Mouse (Mus musculus) embryonic facial prominence, embryonic 15.5 days (tissue): ENCODE measurements around the gene Cbx4. TPM values are rescaled to one million over a fixed set of nuclear protein-coding genes. Genes with fewer than 3 reads are reported as not detected.
A peak's percentile ranks its signal among the peaks of the same experiment; 100 is the strongest.

Experiments
- ATAC-seq: fragments of 200-750 bp; cut with Nextera tagmentation; 2 replicates; pipeline ENCODE4 v1.8.0; 2017; ENCODE audit warnings: low read depth, moderate TSS enrichment; ENCODE audit not compliant: insufficient number of reproducible peaks, low FRiP score, low TSS enrichment
- H3K27ac ChIP-seq: fragments of 300-500 bp; sonication (generic); replicated peaks from 2 replicates; pipeline ENCODE4 v1.5.1; 2015; ENCODE audit warnings: mild to moderate bottlenecking, inconsistent platforms
- H3K27me3 ChIP-seq: fragments of 300-500 bp; sonication (generic); 2 replicates; pipeline ENCODE4 v1.6.1; 2015; ENCODE audit warnings: inconsistent platforms
- H3K36me3 ChIP-seq: fragments of 300-500 bp; sonication (generic); 2 replicates; pipeline ENCODE4 v1.6.1; 2015; ENCODE audit warnings: mild to moderate bottlenecking, inconsistent platforms
- H3K4me1 ChIP-seq: fragments of 300-500 bp; sonication (generic); 2 replicates; pipeline ENCODE4 v1.6.1; 2015; ENCODE audit warnings: inconsistent platforms
- H3K4me2 ChIP-seq: fragments of 300-500 bp; sonication (generic); replicated peaks from 2 replicates; pipeline ENCODE4 v1.6.1; 2015; ENCODE audit warnings: mild to moderate bottlenecking, inconsistent platforms
- H3K4me3 ChIP-seq: fragments of 300-500 bp; sonication (generic); replicated peaks from 2 replicates; pipeline ENCODE4 v1.5.1; 2015; ENCODE audit warnings: mild to moderate bottlenecking, inconsistent platforms
- H3K9ac ChIP-seq: fragments of 300-500 bp; sonication (generic); 2 replicates; pipeline ENCODE4 v1.6.1; 2015; ENCODE audit warnings: inconsistent platforms
- H3K9me3 ChIP-seq: fragments of 300-500 bp; sonication (generic); replicated peaks from 2 replicates; pipeline ENCODE4 v1.6.1; 2016; ENCODE audit warnings: inconsistent platforms
- WGBS: fragments of 180-500 bp; shearing (Covaris S2); methylation state at CpG from one replicate; pipeline ENCODE4 v1.1.7; 2015; 5-methylcytosine and 5-hydroxymethylcytosine counted together
- polyA plus RNA-seq: library from polyadenylated mRNA; unstranded; fragments of >200 nt; fragmentation: Nextera tagmentation; extraction: Ambion mirVana; gene quantifications from 2 replicates; pipeline ENCODE4 v1.2.1, GENCODE M21; 2015

Cbx4 gene
- polyA plus RNA-seq, 1 experiment from 2014 or later: 21.4 TPM

DNA sequence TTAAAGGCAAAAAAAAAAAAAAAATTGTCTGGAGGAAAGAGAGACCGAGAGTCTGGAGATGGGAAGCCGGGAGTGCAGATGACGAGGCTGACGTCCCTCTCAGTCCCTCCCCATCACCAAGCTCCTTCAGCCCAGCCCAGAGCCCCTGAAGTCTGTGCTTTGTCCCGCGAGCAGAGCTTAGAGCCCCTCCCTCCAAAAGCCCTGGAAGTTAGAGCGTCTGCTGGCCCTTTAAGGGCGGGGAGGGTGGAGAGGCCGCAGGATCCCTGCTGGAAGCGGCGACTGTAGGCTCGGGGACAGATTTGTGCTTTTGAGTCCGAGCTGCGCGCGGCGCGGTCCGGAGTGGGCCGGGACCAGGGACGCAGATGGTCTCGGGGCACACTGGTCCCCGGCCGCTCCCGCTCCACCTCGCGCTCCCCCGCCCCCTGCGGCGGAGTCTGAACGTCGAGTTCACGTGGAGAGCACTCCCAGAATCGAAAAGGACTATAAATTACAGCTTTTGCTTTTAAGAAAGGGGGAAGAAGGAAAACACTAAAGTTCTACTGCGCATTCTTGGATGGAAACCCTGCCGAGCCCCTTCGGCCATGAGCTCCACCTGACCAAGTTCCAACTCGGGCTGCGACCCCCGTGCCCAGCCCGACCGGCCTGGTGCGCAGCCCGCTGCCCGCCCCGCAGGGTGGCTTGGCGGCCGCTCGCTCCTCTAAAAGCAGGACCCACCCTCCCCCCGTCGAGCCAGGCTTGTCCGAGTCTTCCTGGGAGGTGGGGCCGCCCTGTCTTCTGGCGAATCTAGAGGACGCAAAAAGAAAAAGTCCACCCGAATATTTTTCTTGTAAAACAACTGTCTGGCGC lies 48.9 kb downstream of the Cbx4 start:
- Histone ChIP-seq H3K4me1 (peaks cover 71% of the 10 kb centered on the region), H3K27me3 (peaks cover 55% of the 10 kb centered on the region), H3K9ac (peak overlapping the region; percentile 35), H3K36me3 (peaks cover 8% of the 10 kb centered on the region), H3K27ac (0 out of 2 replicates have a peak overlapping the region, but pooled peaks have one; percentile 17), H3K4me3 (peak overlapping the region; percentile 41), H3K4me2 (peak overlapping the region; percentile 78), H3K9me3 (no peaks in the 10 kb centered on the region)
- no peak for ATAC-seq
- WGBS: 5% methylated on average over 57 of the region's 57 CpGs

DNA sequence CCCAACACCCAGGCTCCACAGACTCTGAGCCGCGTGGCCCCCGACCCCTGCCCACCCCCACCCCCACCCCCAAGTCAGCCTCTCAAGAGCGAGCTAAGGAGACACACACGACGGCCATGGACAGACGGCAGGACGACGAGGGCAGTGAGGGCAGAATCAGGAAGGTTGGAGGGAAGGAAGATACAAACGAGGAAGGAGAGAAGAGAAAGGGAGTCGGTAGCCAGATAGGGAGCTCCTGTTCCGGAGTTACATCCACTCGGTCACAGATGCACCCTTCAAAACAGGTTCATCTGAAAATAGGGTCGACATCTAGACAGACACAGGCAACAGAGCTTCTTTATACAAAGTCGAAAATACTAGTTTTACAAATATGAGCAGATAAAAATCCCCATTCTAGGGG lies 49.6 kb downstream of the Cbx4 start:
- Histone ChIP-seq H3K4me1 (peaks cover 64% of the 10 kb centered on the region), H3K27me3 (peaks cover 48% of the 10 kb centered on the region), H3K4me2 (peak overlapping the region; percentile 78), H3K9ac (no peak overlapping the region), H3K27ac (no peak overlapping the region), H3K36me3 (peaks cover 8% of the 10 kb centered on the region), H3K4me3 (no peak overlapping the region), H3K9me3 (no peaks in the 10 kb centered on the region)
- ATAC-seq: no peak
- 10% methylated on average over 15 of the region's 15 CpGs for WGBS

DNA sequence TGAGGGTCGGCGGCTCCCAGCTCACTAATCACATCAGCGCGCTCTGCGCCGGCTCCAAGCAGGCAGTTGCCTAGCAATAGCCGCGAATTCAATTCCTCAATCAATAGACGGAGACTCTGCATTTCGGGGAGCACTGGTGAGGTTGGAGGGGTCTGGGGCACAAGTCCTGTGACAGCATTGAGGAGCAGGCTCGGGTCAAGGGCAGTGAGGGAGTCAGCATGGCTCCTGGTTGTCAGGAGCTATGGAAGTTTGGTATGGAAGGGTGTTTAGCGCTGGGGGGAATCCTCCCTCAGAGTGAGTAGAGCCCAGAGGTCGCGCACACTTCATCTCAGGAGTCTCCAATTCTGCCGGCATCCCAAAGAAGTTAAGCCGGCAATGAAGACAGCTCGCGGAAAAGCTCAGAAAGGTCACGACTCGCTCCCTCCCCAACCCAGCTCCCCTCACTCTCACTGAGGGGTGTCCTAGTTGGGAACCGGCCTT lies 50.3 kb downstream of the Cbx4 start:
- H3K36me3 ChIP-seq: peaks cover 10% of the 10 kb centered on the region
- H3K4me2 ChIP-seq: no peak overlapping the region
- no peaks in the 10 kb centered on the region for H3K9me3 ChIP-seq
- WGBS: 18% methylated on average over 21 of the region's 21 CpGs
- no peak overlapping the region for H3K4me3 ChIP-seq
- H3K9ac ChIP-seq: no peak overlapping the region
- peaks cover 46% of the 10 kb centered on the region for H3K27me3 ChIP-seq
- no peak overlapping the region for H3K27ac ChIP-seq
- no peak for ATAC-seq
- H3K4me1 ChIP-seq: peaks cover 61% of the 10 kb centered on the region

DNA sequence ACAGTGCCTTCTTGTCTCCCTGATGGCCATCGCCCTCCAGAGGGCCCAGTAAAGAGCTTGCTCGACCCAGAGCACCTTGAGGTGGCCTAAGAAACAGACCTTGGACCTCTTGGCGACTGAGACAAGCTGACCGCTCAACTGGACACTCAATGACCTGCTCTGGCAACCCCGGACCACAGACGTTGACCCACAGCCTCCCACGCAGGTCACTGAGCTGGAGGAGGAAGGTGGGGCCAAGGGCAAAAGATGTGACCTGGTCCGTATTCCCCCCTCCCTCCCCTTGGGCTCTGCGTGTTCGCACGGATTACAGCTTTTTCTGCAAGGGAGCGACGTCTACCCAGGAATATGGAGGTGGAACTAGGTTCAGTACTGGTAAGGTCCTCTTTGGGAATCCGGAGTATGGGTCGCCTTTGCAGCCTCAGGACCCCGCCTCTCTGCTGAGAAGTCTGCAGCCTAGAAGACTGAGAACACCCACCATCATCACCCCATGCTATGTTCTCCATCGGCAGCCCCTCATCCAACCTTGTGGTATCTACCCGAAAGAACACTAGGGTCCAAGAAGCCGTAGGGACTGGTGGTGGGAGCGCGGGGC lies 50.8 kb downstream of the Cbx4 start:
- Histone ChIP-seq H3K9me3 (no peaks in the 10 kb centered on the region), H3K4me3 (0 out of 2 replicates have a peak overlapping the region, but pooled peaks have one; percentile 32), H3K27me3 (peaks cover 46% of the 10 kb centered on the region), H3K9ac (no peak overlapping the region), H3K4me1 (peaks cover 58% of the 10 kb centered on the region), H3K4me2 (peak overlapping the region; percentile 58), H3K36me3 (peaks cover 15% of the 10 kb centered on the region), H3K27ac (no peak overlapping the region)
- no peak for ATAC-seq
- WGBS: 6% methylated on average over 21 of the region's 21 CpGs

DNA sequence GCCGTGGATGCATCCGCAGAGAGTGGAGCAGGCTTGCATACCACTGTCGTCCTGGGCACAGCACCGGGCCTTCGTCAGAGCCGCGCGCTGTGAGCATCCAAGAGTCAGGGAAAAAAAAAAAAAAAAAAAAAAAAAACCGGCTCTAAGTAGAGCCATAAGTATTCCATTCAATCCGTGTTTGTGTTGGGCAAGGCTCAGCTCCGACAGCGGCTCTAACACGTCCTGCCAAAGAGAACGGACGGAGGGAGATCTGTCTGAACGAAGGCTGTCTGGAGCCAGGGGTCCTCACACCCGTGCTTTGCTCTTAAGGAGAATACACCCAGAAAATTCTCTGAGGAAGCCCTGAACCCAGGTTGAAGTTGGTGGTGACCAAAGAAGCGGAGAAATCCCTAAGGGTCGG lies 51.4 kb downstream of the Cbx4 start:
- Histone ChIP-seq H3K36me3 (peaks cover 20% of the 10 kb centered on the region), H3K27ac (no peak overlapping the region), H3K9me3 (no peaks in the 10 kb centered on the region), H3K4me2 (peak overlapping the region; percentile 58), H3K27me3 (peaks cover 46% of the 10 kb centered on the region), H3K4me1 (peaks cover 53% of the 10 kb centered on the region), H3K4me3 (peak overlapping the region; percentile 32), H3K9ac (no peak overlapping the region)
- no peak; the same call in 1 of the 2 replicates for ATAC-seq
- WGBS: 4% methylated on average over 19 of the region's 19 CpGs

DNA sequence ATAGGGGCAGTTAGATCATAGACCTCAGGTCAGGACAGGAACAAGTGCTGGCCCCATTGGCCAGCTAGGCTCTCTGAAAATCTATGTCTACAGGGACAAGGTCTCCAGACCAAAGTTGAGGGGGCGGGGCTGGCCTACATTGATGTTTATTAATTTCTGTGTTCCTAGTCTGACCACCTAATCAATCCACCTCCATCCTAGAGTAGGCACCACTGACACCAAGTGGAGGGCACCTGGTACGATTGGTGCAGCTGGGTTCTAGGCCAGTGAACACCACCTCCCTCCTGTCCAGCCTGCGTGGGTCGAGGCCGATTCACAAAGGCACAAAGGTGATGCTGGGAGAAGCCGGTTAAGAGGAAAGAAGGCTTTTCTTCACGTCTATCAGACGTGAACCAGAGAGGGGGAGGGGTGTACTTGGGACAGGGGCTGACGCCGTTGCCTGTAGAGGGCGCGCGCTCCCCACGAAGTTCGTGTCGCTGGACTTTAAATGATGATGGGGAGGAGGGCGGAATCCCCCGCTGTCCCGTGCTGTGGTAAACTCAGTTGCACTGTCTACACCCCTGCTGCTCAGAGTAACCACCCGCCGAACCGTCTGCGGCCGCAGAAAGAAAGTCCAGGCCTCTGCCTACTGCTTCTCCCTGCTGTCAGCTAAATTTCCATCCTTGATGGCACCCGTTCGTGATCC lies 52.0 kb downstream of the Cbx4 start:
- peak; percentile 60 for ATAC-seq
- H3K4me1 ChIP-seq: peaks cover 46% of the 10 kb centered on the region
- H3K27ac ChIP-seq: no peak overlapping the region
- peaks cover 43% of the 10 kb centered on the region for H3K27me3 ChIP-seq
- H3K36me3 ChIP-seq: peaks cover 25% of the 10 kb centered on the region
- WGBS: 1% methylated on average over 26 of the region's 26 CpGs
- H3K4me3 ChIP-seq: peak overlapping the region; percentile 32
- no peak overlapping the region for H3K9ac ChIP-seq
- no peaks in the 10 kb centered on the region for H3K9me3 ChIP-seq
- peak overlapping the region; percentile 58 for H3K4me2 ChIP-seq

Other genes with a start within 250 kb of the Cbx4 start
- gene Rbfox3, start 174.6 kb downstream of the Cbx4 start, polyA plus RNA-seq: 0.55 and 0.58 TPM in 2 replicates
- not detected in 2 replicates for gene Enpp7, start 98.0 kb downstream of the Cbx4 start, polyA plus RNA-seq
- gene Cbx2, start 63.3 kb downstream of the Cbx4 start, polyA plus RNA-seq: 35.2 and 37.0 TPM in 2 replicates
- gene Cbx8, start 45.3 kb downstream of the Cbx4 start, polyA plus RNA-seq: 9.2 and 10.3 TPM in 2 replicates
- 15.3 and 16.0 TPM in 2 replicates for gene Tbc1d16, start 142.3 kb upstream of the Cbx4 start, polyA plus RNA-seq
- gene Ccdc40, start 142.4 kb upstream of the Cbx4 start, polyA plus RNA-seq: 10.3 and 13.0 TPM in 2 replicates
- 81.4 and 90.1 TPM in 2 replicates for gene Gaa, start 181.7 kb upstream of the Cbx4 start, polyA plus RNA-seq
- gene Eif4a3, start 213.9 kb upstream of the Cbx4 start, polyA plus RNA-seq: 329 and 338 TPM in 2 replicates
- 4.0 and 4.3 TPM in 2 replicates for gene Card14, start 221.5 kb upstream of the Cbx4 start, polyA plus RNA-seq